In the genomic region with DNA sequence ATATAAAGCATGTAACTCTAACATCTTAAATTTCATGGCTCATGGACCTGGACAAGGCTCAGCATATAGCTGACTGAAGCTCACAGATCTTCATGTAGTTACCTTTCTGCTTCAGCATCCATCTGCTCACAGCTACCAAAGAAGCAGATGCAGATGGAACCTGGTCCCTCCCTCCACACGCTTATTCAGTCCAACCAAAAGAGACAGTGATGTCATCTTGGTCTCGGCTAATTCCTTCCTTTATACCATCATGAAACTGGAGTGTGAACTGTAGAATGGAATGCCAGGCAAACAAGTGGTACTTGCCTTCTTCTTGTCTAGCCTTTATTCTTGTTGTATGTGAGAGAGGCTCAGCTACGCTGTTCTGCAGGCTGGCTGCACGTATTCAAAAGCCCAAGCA, we compare ENCODE assay signal across 9 mouse cellular contexts.
"Had no signal": no experiment of that assay in that cellular context is flagged by ENCODE, and none has a peak within 500 bp of the region (broad histone marks: within the 10 kb centered on the region; RNA-seq: fewer than 3 reads in every experiment).

No protein-coding gene starts in this region.

- H3K27me3 ChIP-seq: limb, embryonic 13.5 days; neural tube, embryonic 12.5 days had no signal

- H3K4me2 ChIP-seq: limb, embryonic 13.5 days; neural tube, embryonic 12.5 days had no signal

- H3K36me3 ChIP-seq: limb, embryonic 13.5 days; neural tube, embryonic 12.5 days had no signal

- H3K4me3 ChIP-seq: layer of hippocampus, adult 2 months; limb, embryonic 13.5 days; neural tube, embryonic 12.5 days had no signal

- H3K27ac ChIP-seq: layer of hippocampus, adult 2 months; limb, embryonic 13.5 days; liver, embryonic 14.5 days; neural tube, embryonic 12.5 days; stomach, postnatal 0 days had no signal

- H3K9me3 ChIP-seq: limb, embryonic 13.5 days; neural tube, embryonic 12.5 days had no signal

- DNase-seq: kidney, postnatal 10 days; kidney, postnatal 4 days; left cerebral cortex, postnatal 4 days; lung, adult 18-20 months had no signal

- H3K9ac ChIP-seq: limb, embryonic 13.5 days; liver, embryonic 14.5 days; neural tube, embryonic 12.5 days had no signal
